Comparison of ENCODE assay signal across 8 mouse cellular contexts in genomic region chr7:127709261-127709979, GRCm38 (mm10). TPM values are rescaled to one million over a fixed set of nuclear protein-coding genes. Genes with fewer than 3 reads are reported as not detected.
DNase-seq lines count a peak whose midpoint lies in the region; ATAC-seq and TF ChIP-seq lines count a peak whose summit lies in the region.

No protein-coding gene starts in this region.

- no peak overlapping the region for H3ac ChIP-seq in myocyte (ENCODE audit: control insufficient read depth, insufficient read length)

- H3K9me3 ChIP-seq in kidney, embryonic 16.5 days (ENCODE audit: low read length), result no peaks in the 10 kb centered on the region
- H3K9me3 ChIP-seq in embryonic facial prominence, embryonic 13.5 days, result no peaks in the 10 kb centered on the region
- no peaks in the 10 kb centered on the region for H3K9me3 ChIP-seq in intestine, embryonic 15.5 days

- no peak for TF ChIP-seq POLR2A in myocyte (IDR thresholded peaks at IDR 0.05; ENCODE audit: insufficient read length, low read depth)

- peak overlapping the region; percentile 99 for H3K27ac ChIP-seq in kidney, embryonic 16.5 days (ENCODE audit: low read length)
- H3K27ac ChIP-seq in embryonic facial prominence, embryonic 13.5 days, result peak overlapping the region; percentile 99
- H3K27ac ChIP-seq in intestine, embryonic 15.5 days, result no peak overlapping the region

- 77% methylated on average over 5 of the region's 5 CpGs for WGBS in kidney, embryonic 16.5 days
- 68% methylated on average over 5 of the region's 5 CpGs for WGBS in embryonic facial prominence, embryonic 13.5 days
- 67% methylated on average over 5 of the region's 5 CpGs for whole genome bisulfite sequencing in intestine, embryonic 15.5 days

- no peak for ATAC-seq in kidney, embryonic 16.5 days (ENCODE audit: low FRiP score, low TSS enrichment)
- no peak for ATAC-seq in embryonic facial prominence, embryonic 13.5 days (ENCODE audit: insufficient number of reproducible peaks, insufficient read depth, low FRiP score, low TSS enrichment, low read depth)
- ATAC-seq in intestine, embryonic 15.5 days, result no peak

- H3K36me3 ChIP-seq in kidney, embryonic 16.5 days (ENCODE audit: insufficient read depth, low read length), result peaks cover 16% of the 10 kb centered on the region
- H3K36me3 ChIP-seq in embryonic facial prominence, embryonic 13.5 days, result peaks cover 22% of the 10 kb centered on the region
- peaks cover 7% of the 10 kb centered on the region; the same call in 1 of the 2 replicates for H3K36me3 ChIP-seq in intestine, embryonic 15.5 days
- H3K36me3 ChIP-seq in myocyte (ENCODE audit: control insufficient read depth, insufficient read depth), result peaks cover 1% of the 10 kb centered on the region

- H3K4me2 ChIP-seq in kidney, embryonic 16.5 days (replicated peaks; ENCODE audit: low read depth, low read length), result peak overlapping the region; percentile 70
- peak overlapping the region; percentile 91 for H3K4me2 ChIP-seq in embryonic facial prominence, embryonic 13.5 days
- peak overlapping the region; percentile 83 for H3K4me2 ChIP-seq in intestine, embryonic 15.5 days (replicated peaks)
- peak overlapping the region; percentile 82 for H3K4me2 ChIP-seq in myocyte (ENCODE audit: low read depth)

- H3K4me3 ChIP-seq in kidney, embryonic 16.5 days (ENCODE audit: low read length), result peak overlapping the region; percentile 74
- peak overlapping the region; percentile 72 for H3K4me3 ChIP-seq in embryonic facial prominence, embryonic 13.5 days
- peak overlapping the region; percentile 67; the same call in 1 of the 2 replicates for H3K4me3 ChIP-seq in intestine, embryonic 15.5 days (replicated peaks)
- H3K4me3 ChIP-seq in myocyte, result peak overlapping the region; percentile 35

- H3K4me1 ChIP-seq in kidney, embryonic 16.5 days (ENCODE audit: insufficient read depth, low read length), result peaks cover 58% of the 10 kb centered on the region
- peaks cover 64% of the 10 kb centered on the region for H3K4me1 ChIP-seq in embryonic facial prominence, embryonic 13.5 days
- H3K4me1 ChIP-seq in intestine, embryonic 15.5 days (replicated peaks), result peaks cover 33% of the 10 kb centered on the region

- no peak for DNase-seq in kidney, adult 9 months
- DNase-seq in retina, embryonic 14.5 days (ENCODE audit: low spot score), result no peak
- no peak for DNase-seq in frontal cortex, postnatal 25 days (ENCODE audit: low spot score in 2 of 2)
- DNase-seq in ovary, adult 18-20 months (ENCODE audit: low spot score), result no peak

- no peaks in the 10 kb centered on the region for H3K27me3 ChIP-seq in kidney, embryonic 16.5 days (ENCODE audit: insufficient read depth, low read length)
- H3K27me3 ChIP-seq in embryonic facial prominence, embryonic 13.5 days, result no peaks in the 10 kb centered on the region
- H3K27me3 ChIP-seq in intestine, embryonic 15.5 days (replicated peaks), result no peaks in the 10 kb centered on the region
- no peaks in the 10 kb centered on the region for H3K27me3 ChIP-seq in myocyte (ENCODE audit: control insufficient read depth, insufficient read depth, insufficient read length)

- peaks cover 17% of the 10 kb centered on the region for H3K79me2 ChIP-seq in myocyte (ENCODE audit: control insufficient read depth, insufficient read depth)

- peak overlapping the region; percentile 91 for H3K9ac ChIP-seq in kidney, embryonic 16.5 days (replicated peaks; ENCODE audit: low read length)
- peak overlapping the region; percentile 88; the same call in 1 of the 2 replicates for H3K9ac ChIP-seq in embryonic facial prominence, embryonic 13.5 days
- H3K9ac ChIP-seq in intestine, embryonic 15.5 days, result no peak overlapping the region

TF ChIP-seq in myocyte, 11 proteins besides CTCF, POLR2A, EP300 and RAD21:
- no peak for TF ChIP-seq CEBPB (IDR thresholded peaks at IDR 0.05; ENCODE audit: insufficient read depth, poor library complexity, severe bottlenecking)
- no peak for TF ChIP-seq SRF (IDR thresholded peaks at IDR 0.05; ENCODE audit: control insufficient read depth, insufficient read length, low read depth)
- TF ChIP-seq TCF3 (IDR thresholded peaks at IDR 0.05; ENCODE audit: insufficient read length, low read depth), result no peak
- no peak for TF ChIP-seq TCF12 (IDR thresholded peaks at IDR 0.05; ENCODE audit: insufficient read depth, poor library complexity, severe bottlenecking)
- TF ChIP-seq E2F4 (IDR thresholded peaks at IDR 0.05; ENCODE audit: insufficient read depth), result no peak
- no peak for TF ChIP-seq MAX (IDR thresholded peaks at IDR 0.05; ENCODE audit: low read depth)
- no peak for TF ChIP-seq MYOD1 (IDR thresholded peaks at IDR 0.05; ENCODE audit: control insufficient read depth in 1 of 3, insufficient read length in 2 of 3, low read depth in 2 of 3)

RNA-seq across cellular contexts. Expression of gene Bcl7c, which starts 0.7 kb away (rescaled TPM):
- polyA plus RNA-seq in kidney, embryonic 16.5 days (2015; fragmentation: Nextera tagmentation; extraction: Ambion mirVana), result 50.5 and 54.5 TPM in 2 replicates
- 78.0 and 96.8 TPM in 2 replicates for polyA plus RNA-seq in embryonic facial prominence, embryonic 13.5 days (2015; fragmentation: Nextera tagmentation; extraction: Ambion mirVana)
- polyA plus RNA-seq in intestine, embryonic 15.5 days (2015; fragmentation: Nextera tagmentation; extraction: Ambion mirVana), result 48.1 and 52.8 TPM in 2 replicates
- polyA plus RNA-seq in myocyte (2012; fragmentation: generic; extraction: Trizol), result 94.7 TPM

RNA-seq across cellular contexts. Expression of gene Ctf1, which starts 3.1 kb away (rescaled TPM):
- 14.0 and 14.7 TPM in 2 replicates for polyA plus RNA-seq in kidney, embryonic 16.5 days (2015; fragmentation: Nextera tagmentation; extraction: Ambion mirVana)
- 29.8 and 32.6 TPM in 2 replicates for polyA plus RNA-seq in embryonic facial prominence, embryonic 13.5 days (2015; fragmentation: Nextera tagmentation; extraction: Ambion mirVana)
- polyA plus RNA-seq in intestine, embryonic 15.5 days (2015; fragmentation: Nextera tagmentation; extraction: Ambion mirVana), result 9.4 and 10.5 TPM in 2 replicates
- polyA plus RNA-seq in myocyte (2012; fragmentation: generic; extraction: Trizol), result 8.9 TPM

RNA-seq across cellular contexts. Expression of gene Ctf2, which starts 22.5 kb away (rescaled TPM):
- 0.15 and 0.32 TPM in 2 replicates for polyA plus RNA-seq in kidney, embryonic 16.5 days (2015; fragmentation: Nextera tagmentation; extraction: Ambion mirVana)
- polyA plus RNA-seq in embryonic facial prominence, embryonic 13.5 days (2015; fragmentation: Nextera tagmentation; extraction: Ambion mirVana), result 0.60 and 0.69 TPM in 2 replicates
- 0.13 and 0.29 TPM in 2 replicates for polyA plus RNA-seq in intestine, embryonic 15.5 days (2015; fragmentation: Nextera tagmentation; extraction: Ambion mirVana)
- 0.14 TPM for polyA plus RNA-seq in myocyte (2012; fragmentation: generic; extraction: Trizol)

RNA-seq across cellular contexts. Expression of gene Fbxl19, which starts 34.9 kb away (rescaled TPM):
- polyA plus RNA-seq in kidney, embryonic 16.5 days (2015; fragmentation: Nextera tagmentation; extraction: Ambion mirVana), result 5.4 TPM in 2 replicates
- 7.5 and 8.7 TPM in 2 replicates for polyA plus RNA-seq in embryonic facial prominence, embryonic 13.5 days (2015; fragmentation: Nextera tagmentation; extraction: Ambion mirVana)
- polyA plus RNA-seq in intestine, embryonic 15.5 days (2015; fragmentation: Nextera tagmentation; extraction: Ambion mirVana), result 3.2 and 4.3 TPM in 2 replicates
- 11.9 TPM for polyA plus RNA-seq in myocyte (2012; fragmentation: generic; extraction: Trizol)
